Mouse (Mus musculus) forebrain, embryonic 15.5 days (tissue): ENCODE measurements around the gene Mepe. TPM values are rescaled to one million over a fixed set of nuclear protein-coding genes. Genes with fewer than 3 reads are reported as not detected.

ENCODE experiments used
- ATAC-seq: fragments of 200-750 bp; cut with Nextera tagmentation; replicated peaks from 2 replicates; pipeline ENCODE4 v1.8.0; 2017; ENCODE audit warnings: mild to moderate bottlenecking, moderate TSS enrichment, moderate library complexity
- H3K27ac ChIP-seq: fragments of 300-500 bp; sonication (generic); replicated peaks from 2 replicates; pipeline ENCODE4 v1.5.1; 2015; ENCODE audit warnings: mild to moderate bottlenecking, inconsistent platforms
- H3K27me3 ChIP-seq: fragments of 300-500 bp; sonication (generic); 2 replicates; pipeline ENCODE4 v1.6.1; 2015; ENCODE audit warnings: inconsistent platforms
- H3K36me3 ChIP-seq: fragments of 300-500 bp; sonication (generic); 2 replicates; pipeline ENCODE4 v1.6.1; 2015; ENCODE audit warnings: mild to moderate bottlenecking, inconsistent platforms
- H3K4me1 ChIP-seq: fragments of 300-500 bp; sonication (generic); 2 replicates; pipeline ENCODE4 v1.6.1; 2015; ENCODE audit warnings: inconsistent platforms
- H3K4me2 ChIP-seq: fragments of 300-500 bp; sonication (generic); replicated peaks from 2 replicates; pipeline ENCODE4 v1.6.1; 2015; ENCODE audit warnings: mild to moderate bottlenecking, inconsistent platforms
- H3K4me3 ChIP-seq: fragments of 300-500 bp; sonication (generic); 2 replicates; pipeline ENCODE4 v1.5.1; 2015; ENCODE audit warnings: mild to moderate bottlenecking, inconsistent platforms
- H3K9ac ChIP-seq: fragments of 300-500 bp; sonication (generic); replicated peaks from 2 replicates; pipeline ENCODE4 v1.6.1; 2015; ENCODE audit warnings: mild to moderate bottlenecking, inconsistent platforms
- H3K9me3 ChIP-seq: fragments of 300-500 bp; sonication (generic); 2 replicates; pipeline ENCODE4 v1.6.1; 2016; ENCODE audit warnings: inconsistent platforms
- WGBS: fragments of 180-500 bp; shearing (Covaris S2); methylation state at CpG from one replicate; pipeline ENCODE4 v1.1.7; 2015; ENCODE audit warnings: mixed read lengths; 5-methylcytosine and 5-hydroxymethylcytosine counted together
- polyA plus RNA-seq: library from polyadenylated mRNA; unstranded; fragments of >200 nt; fragmentation: Nextera tagmentation; extraction: Ambion mirVana; gene quantifications from 2 replicates; pipeline ENCODE4 v1.2.1, GENCODE M21; 2015

Mepe gene
- polyA plus RNA-seq, 1 experiment from 2014 or later = not detected

DNA sequence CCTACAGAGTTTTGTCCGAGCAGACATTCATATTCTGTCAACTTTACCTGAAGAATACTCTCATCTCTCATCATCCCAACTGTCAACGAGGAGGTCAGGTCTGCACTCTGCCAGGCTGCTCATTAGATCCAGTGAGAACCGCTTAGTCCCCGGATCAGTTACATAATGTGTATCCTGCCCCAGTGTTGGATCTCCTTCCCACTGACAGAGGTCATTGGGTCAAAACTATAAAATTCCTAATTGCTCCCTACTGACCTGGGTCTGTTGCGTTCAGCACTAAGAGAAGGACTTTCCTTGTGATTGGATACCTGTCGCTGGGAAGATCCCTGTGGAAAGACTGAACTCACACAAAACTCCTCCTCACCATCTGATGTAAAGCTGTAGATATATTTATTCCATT, 34.1 kb downstream of the Mepe start:
- no peaks in the 10 kb centered on the region for H3K4me1 ChIP-seq
- H3K36me3 ChIP-seq = no peaks in the 10 kb centered on the region
- no peak overlapping the region for H3K4me2 ChIP-seq
- no peak overlapping the region for H3K9ac ChIP-seq
- 57% methylated on average over 6 of the region's 6 CpGs for WGBS
- H3K27me3 ChIP-seq = no peaks in the 10 kb centered on the region
- H3K9me3 ChIP-seq = no peaks in the 10 kb centered on the region
- no peak overlapping the region for H3K27ac ChIP-seq
- no peak for ATAC-seq
- no peak overlapping the region for H3K4me3 ChIP-seq

- H3K9me3 ChIP-seq = no peaks in the 10 kb centered on the region
- H3K27ac ChIP-seq = no peak overlapping the region
- no peaks in the 10 kb centered on the region for H3K27me3 ChIP-seq
- 61% methylated on average over 5 of the region's 5 CpGs for WGBS
- no peak overlapping the region for H3K9ac ChIP-seq
- H3K4me3 ChIP-seq = no peak overlapping the region
- 0 out of 2 replicates have a peak, but pooled peaks cover 3% of the 10 kb centered on the region for H3K4me1 ChIP-seq
- no peak for ATAC-seq
- H3K36me3 ChIP-seq = no peaks in the 10 kb centered on the region
- no peak overlapping the region for H3K4me2 ChIP-seq
Observed at GRCm38 (mm10) chr5:104370580-104370979, 45.5 kb downstream of the Mepe start.

- 0 out of 2 replicates have a peak, but pooled peaks cover 3% of the 10 kb centered on the region for H3K4me1 ChIP-seq
- ATAC-seq = no peak
- no peaks in the 10 kb centered on the region for H3K9me3 ChIP-seq
- H3K36me3 ChIP-seq = no peaks in the 10 kb centered on the region
- H3K27ac ChIP-seq = no peak overlapping the region
- H3K4me2 ChIP-seq = no peak overlapping the region
- 86% methylated on average over 4 of the region's 4 CpGs for WGBS
- H3K27me3 ChIP-seq = no peaks in the 10 kb centered on the region
- no peak overlapping the region for H3K4me3 ChIP-seq
- no peak overlapping the region for H3K9ac ChIP-seq
Observed at GRCm38 (mm10) chr5:104371284-104371683, 46.2 kb downstream of the Mepe start.

- Histone ChIP-seq H3K4me2 (no peak overlapping the region), H3K4me1 (0 out of 2 replicates have a peak, but pooled peaks cover 3% of the 10 kb centered on the region), H3K9me3 (no peaks in the 10 kb centered on the region), H3K36me3 (no peaks in the 10 kb centered on the region), H3K9ac (no peak overlapping the region), H3K4me3 (no peak overlapping the region), H3K27ac (no peak overlapping the region), H3K27me3 (no peaks in the 10 kb centered on the region)
- 89% methylated on average over 4 of the region's 4 CpGs for WGBS
- no peak for ATAC-seq
Observed at GRCm38 (mm10) chr5:104373648-104374307, 48.6 kb downstream of the Mepe start.

- 0 out of 2 replicates have a peak, but pooled peaks cover 3% of the 10 kb centered on the region for H3K4me1 ChIP-seq
- H3K4me2 ChIP-seq = no peak overlapping the region
- 77% methylated on average over 6 of the region's 6 CpGs for WGBS
- H3K27me3 ChIP-seq = no peaks in the 10 kb centered on the region
- H3K4me3 ChIP-seq = no peak overlapping the region
- no peaks in the 10 kb centered on the region for H3K36me3 ChIP-seq
- no peak overlapping the region for H3K27ac ChIP-seq
- no peaks in the 10 kb centered on the region for H3K9me3 ChIP-seq
- H3K9ac ChIP-seq = no peak overlapping the region
- no peak for ATAC-seq
Observed at GRCm38 (mm10) chr5:104374308-104374660, 49.2 kb downstream of the Mepe start.

- H3K27ac ChIP-seq = no peak overlapping the region
- 27% methylated on average over 2 of the region's 2 CpGs for WGBS
- ATAC-seq = no peak; the same call in 1 of the 2 replicates
- no peaks in the 10 kb centered on the region for H3K36me3 ChIP-seq
- H3K27me3 ChIP-seq = no peaks in the 10 kb centered on the region
- H3K4me1 ChIP-seq = 0 out of 2 replicates have a peak, but pooled peaks cover 3% of the 10 kb centered on the region
- no peak overlapping the region for H3K4me2 ChIP-seq
- H3K9me3 ChIP-seq = no peaks in the 10 kb centered on the region
- H3K4me3 ChIP-seq = no peak overlapping the region
- H3K9ac ChIP-seq = no peak overlapping the region
Observed at GRCm38 (mm10) chr5:104375132-104375531, 50.0 kb downstream of the Mepe start.

DNA sequence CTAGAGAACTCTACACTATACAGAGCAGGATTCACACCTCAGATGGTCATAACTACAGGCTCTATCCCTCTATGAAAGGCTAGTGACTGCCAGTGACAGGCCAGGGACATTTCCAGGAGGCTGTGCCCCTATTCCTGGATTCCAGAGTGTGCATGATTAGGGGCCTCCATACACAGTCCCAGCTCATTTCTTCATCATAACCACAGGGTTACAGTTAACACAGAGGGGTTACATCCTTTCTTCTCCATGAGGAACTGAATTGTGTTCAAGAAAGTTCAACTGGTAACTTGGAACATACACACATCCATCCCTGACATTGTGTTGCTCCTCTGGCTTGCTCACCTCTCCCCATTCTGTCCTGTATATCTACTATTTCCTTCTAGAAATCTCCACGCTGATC, 51.8 kb downstream of the Mepe start:
- Histone ChIP-seq H3K9ac (no peak overlapping the region), H3K4me3 (no peak overlapping the region), H3K9me3 (no peaks in the 10 kb centered on the region), H3K27me3 (no peaks in the 10 kb centered on the region), H3K4me2 (no peak overlapping the region), H3K4me1 (no peaks in the 10 kb centered on the region), H3K27ac (no peak overlapping the region), H3K36me3 (no peaks in the 10 kb centered on the region)
- WGBS = 85% methylated on average over 1 of the region's 1 CpGs
- no peak for ATAC-seq

- Histone ChIP-seq H3K27me3 (no peaks in the 10 kb centered on the region), H3K9ac (no peak overlapping the region), H3K9me3 (no peaks in the 10 kb centered on the region), H3K27ac (no peak overlapping the region), H3K4me2 (no peak overlapping the region), H3K4me1 (no peaks in the 10 kb centered on the region), H3K36me3 (no peaks in the 10 kb centered on the region), H3K4me3 (no peak overlapping the region)
- whole genome bisulfite sequencing = 85% methylated on average over 1 of the region's 1 CpGs
- no peak for ATAC-seq
Observed at GRCm38 (mm10) chr5:104380574-104380973, 55.4 kb downstream of the Mepe start.

DNA sequence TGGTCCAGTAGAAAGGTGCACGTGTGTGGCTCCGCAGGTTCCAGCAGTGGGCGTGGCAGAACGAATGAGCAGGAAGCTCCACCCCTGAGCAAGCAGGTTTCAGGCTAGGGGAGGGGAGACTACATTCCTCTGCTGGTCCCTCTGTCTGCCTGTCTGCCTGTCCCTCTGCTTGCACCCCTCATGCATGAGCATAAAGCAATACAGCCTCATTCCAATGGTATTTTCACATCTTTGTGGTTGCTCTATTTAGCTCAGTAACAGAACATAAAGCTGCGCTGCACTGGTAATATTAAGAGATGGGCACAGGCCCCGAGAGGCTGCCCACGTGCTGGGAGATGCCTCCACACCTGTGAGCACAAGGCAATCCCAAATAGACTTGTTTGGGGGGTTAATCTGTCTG, 56.5 kb downstream of the Mepe start:
- no peak for ATAC-seq
- H3K4me2 ChIP-seq = no peak overlapping the region
- no peak overlapping the region for H3K4me3 ChIP-seq
- H3K27me3 ChIP-seq = no peaks in the 10 kb centered on the region
- H3K9ac ChIP-seq = no peak overlapping the region
- H3K36me3 ChIP-seq = no peaks in the 10 kb centered on the region
- H3K27ac ChIP-seq = no peak overlapping the region
- 68% methylated on average over 5 of the region's 7 CpGs for WGBS
- H3K4me1 ChIP-seq = no peaks in the 10 kb centered on the region
- H3K9me3 ChIP-seq = no peaks in the 10 kb centered on the region

DNA sequence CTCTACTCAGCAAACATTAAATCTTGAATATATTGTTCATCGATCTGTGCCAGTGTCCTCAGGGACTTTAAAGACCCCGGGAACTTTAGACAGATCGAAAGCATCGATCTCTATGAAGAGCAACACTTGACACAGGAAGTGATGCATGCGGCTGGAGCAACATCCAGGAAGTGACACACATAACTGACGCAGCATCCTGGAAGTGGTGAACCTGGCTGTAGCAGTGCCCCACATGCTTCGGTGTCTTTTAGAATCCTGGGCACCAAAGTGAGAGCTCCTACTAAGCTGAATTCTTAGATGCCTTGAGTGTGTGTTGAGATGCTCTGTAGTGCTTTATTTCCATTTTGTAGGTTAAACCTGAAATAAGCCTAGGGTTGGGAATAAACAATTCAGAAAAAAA, 59.4 kb downstream of the Mepe start:
- no peak overlapping the region for H3K4me2 ChIP-seq

DNA sequence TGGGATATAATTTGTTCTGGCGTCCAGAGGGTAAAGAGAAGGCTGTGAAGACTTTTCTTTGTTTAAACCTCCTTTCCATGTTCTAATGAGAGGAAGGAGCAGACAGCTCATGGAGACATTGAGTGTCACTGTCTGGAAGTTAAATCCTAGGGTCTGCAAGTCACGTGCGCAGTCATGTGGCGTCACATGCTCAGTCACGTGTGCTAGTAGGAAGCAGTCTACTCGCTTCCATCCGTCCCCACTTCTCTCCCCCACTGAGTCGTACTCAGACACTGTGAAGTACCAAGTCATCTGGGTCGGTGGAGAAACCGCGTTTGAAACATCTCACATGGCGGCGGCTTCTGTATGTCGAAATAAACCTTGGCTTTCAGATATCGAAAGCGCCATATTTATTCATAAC, 60.4 kb downstream of the Mepe start:
- no peaks in the 10 kb centered on the region for H3K4me1 ChIP-seq
- no peaks in the 10 kb centered on the region for H3K27me3 ChIP-seq
- no peaks in the 10 kb centered on the region for H3K9me3 ChIP-seq
- no peak for ATAC-seq
- H3K9ac ChIP-seq = no peak overlapping the region
- no peak overlapping the region for H3K27ac ChIP-seq
- no peaks in the 10 kb centered on the region for H3K36me3 ChIP-seq
- 93% methylated on average over 16 of the region's 16 CpGs for WGBS
- no peak overlapping the region for H3K4me3 ChIP-seq
- no peak overlapping the region for H3K4me2 ChIP-seq

More for the DNA sequence above, 59.4 kb downstream of the Mepe start:
- no peaks in the 10 kb centered on the region for H3K36me3 ChIP-seq
- H3K9me3 ChIP-seq = no peaks in the 10 kb centered on the region
- no peaks in the 10 kb centered on the region for H3K27me3 ChIP-seq
- 91% methylated on average over 7 of the region's 7 CpGs for WGBS
- no peak overlapping the region for H3K9ac ChIP-seq
- no peaks in the 10 kb centered on the region for H3K4me1 ChIP-seq
- H3K27ac ChIP-seq = no peak overlapping the region
- no peak for ATAC-seq
- no peak overlapping the region for H3K4me3 ChIP-seq

DNA sequence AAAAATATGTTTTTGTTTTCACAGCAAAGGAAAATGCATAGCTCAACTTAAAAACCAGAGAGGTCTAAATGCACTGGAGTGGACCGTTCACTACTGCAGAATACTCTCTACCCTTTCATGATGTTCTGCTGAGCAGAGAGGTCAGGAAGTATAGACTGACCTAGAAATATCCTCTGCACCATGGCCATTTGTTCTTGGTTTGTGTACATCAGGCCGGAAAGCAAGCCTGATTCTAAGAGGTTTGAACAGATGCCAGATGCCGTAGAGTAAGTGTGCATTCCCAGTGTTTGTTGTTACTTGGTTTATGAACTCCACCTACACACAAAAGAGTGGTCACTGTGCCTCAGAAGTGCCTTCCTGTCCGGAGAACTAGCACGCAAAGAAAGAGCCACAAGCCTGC, 61.8 kb downstream of the Mepe start:
- Histone ChIP-seq H3K27me3 (no peaks in the 10 kb centered on the region), H3K4me3 (no peak overlapping the region), H3K4me1 (no peaks in the 10 kb centered on the region), H3K9me3 (no peaks in the 10 kb centered on the region), H3K4me2 (no peak overlapping the region), H3K36me3 (no peaks in the 10 kb centered on the region), H3K27ac (no peak overlapping the region), H3K9ac (no peak overlapping the region)
- WGBS = 84% methylated on average over 5 of the region's 5 CpGs
- ATAC-seq = no peak
